Mouse (Mus musculus) liver, embryonic 15.5 days (tissue): ENCODE data around the gene Rbm26. TPM values are rescaled to one million over a fixed set of nuclear protein-coding genes. Genes with fewer than 3 reads are reported as not detected.
A peak's percentile ranks its signal among the peaks of the same experiment; 100 is the strongest.

Source experiments
- ATAC-seq: fragments of 200-750 bp; cut with Nextera tagmentation; 2 replicates; pipeline ENCODE4 v1.8.0; 2017; ENCODE audit warnings: moderate number of reproducible peaks, mild to moderate bottlenecking, moderate library complexity; ENCODE audit not compliant: insufficient read depth
- H3K27ac ChIP-seq: fragments of 300-500 bp; sonication (generic); replicated peaks from 2 replicates; pipeline ENCODE4 v1.5.1; 2015; ENCODE audit warnings: mild to moderate bottlenecking, inconsistent platforms
- H3K27me3 ChIP-seq: fragments of 300-500 bp; sonication (generic); 2 replicates; pipeline ENCODE4 v1.6.1; 2015; ENCODE audit warnings: mild to moderate bottlenecking, inconsistent platforms
- H3K36me3 ChIP-seq: fragments of 300-500 bp; sonication (generic); replicated peaks from 2 replicates; pipeline ENCODE4 v1.6.1; 2015; ENCODE audit warnings: moderate library complexity, mild to moderate bottlenecking, inconsistent platforms
- H3K4me1 ChIP-seq: fragments of 300-500 bp; sonication (generic); replicated peaks from 2 replicates; pipeline ENCODE4 v1.6.1; 2015; ENCODE audit warnings: inconsistent platforms
- H3K4me2 ChIP-seq: fragments of 300-500 bp; sonication (generic); 2 replicates; pipeline ENCODE4 v1.6.1; 2015; ENCODE audit warnings: moderate library complexity, mild to moderate bottlenecking, inconsistent platforms
- H3K4me3 ChIP-seq: fragments of 300-500 bp; sonication (generic); replicated peaks from 2 replicates; pipeline ENCODE4 v1.5.1; 2015; ENCODE audit warnings: mild to moderate bottlenecking, inconsistent platforms
- H3K9ac ChIP-seq: fragments of 300-500 bp; sonication (generic); 2 replicates; pipeline ENCODE4 v1.6.1; 2015; ENCODE audit warnings: moderate library complexity, mild to moderate bottlenecking, inconsistent platforms
- H3K9me3 ChIP-seq: fragments of 300-500 bp; sonication (generic); replicated peaks from 2 replicates; pipeline ENCODE4 v1.6.1; 2016; ENCODE audit warnings: inconsistent platforms
- WGBS: fragments of 180-500 bp; shearing (Covaris S2); methylation state at CpG from one replicate; pipeline ENCODE4 v1.1.7; 2015; ENCODE audit warnings: mixed read lengths; ENCODE audit not compliant: insufficient replicate concordance; 5-methylcytosine and 5-hydroxymethylcytosine counted together
- polyA plus RNA-seq: library from polyadenylated mRNA; unstranded; fragments of >200 nt; fragmentation: Nextera tagmentation; extraction: Ambion mirVana; gene quantifications from 2 replicates; pipeline ENCODE4 v1.2.1, GENCODE M21; 2015

The Rbm26 gene
- 6.9 and 7.9 TPM in 2 replicates for polyA plus RNA-seq

GRCm38 (mm10) chr14:105177238-105177693, at the start of gene Rbm26:
Gene Rbm26, minus strand, starts transcription at chr14:105177327.
- H3K9me3 ChIP-seq: no peaks in the 10 kb centered on the region
- H3K4me2 ChIP-seq: peak within 1 kb of the TSS; percentile 89
- H3K27me3 ChIP-seq: no peaks in the 10 kb centered on the region
- H3K4me3 ChIP-seq: peak within 1 kb of the TSS; percentile 92
- peak; percentile 96 for ATAC-seq
- under 1% methylated on average over 28 of the region's 28 CpGs for WGBS
- H3K9ac ChIP-seq: peak within 1 kb of the TSS; percentile 91
- H3K36me3 ChIP-seq: no peaks in the 10 kb centered on the region
- peaks cover 28% of the 10 kb centered on the region for H3K4me1 ChIP-seq
- H3K27ac ChIP-seq: peak within 1 kb of the TSS; percentile 87

GRCm38 (mm10) chr14:105225790-105226189, 48.7 kb upstream of the Rbm26 start:
- Histone ChIP-seq H3K4me1 (no peaks in the 10 kb centered on the region), H3K9me3 (no peaks in the 10 kb centered on the region), H3K4me3 (no peak overlapping the region), H3K9ac (no peak overlapping the region), H3K27me3 (no peaks in the 10 kb centered on the region), H3K36me3 (no peaks in the 10 kb centered on the region), H3K27ac (no peak overlapping the region), H3K4me2 (no peak overlapping the region)
- 60% methylated on average over 4 of the region's 4 CpGs for WGBS
- no peak for ATAC-seq

DNA sequence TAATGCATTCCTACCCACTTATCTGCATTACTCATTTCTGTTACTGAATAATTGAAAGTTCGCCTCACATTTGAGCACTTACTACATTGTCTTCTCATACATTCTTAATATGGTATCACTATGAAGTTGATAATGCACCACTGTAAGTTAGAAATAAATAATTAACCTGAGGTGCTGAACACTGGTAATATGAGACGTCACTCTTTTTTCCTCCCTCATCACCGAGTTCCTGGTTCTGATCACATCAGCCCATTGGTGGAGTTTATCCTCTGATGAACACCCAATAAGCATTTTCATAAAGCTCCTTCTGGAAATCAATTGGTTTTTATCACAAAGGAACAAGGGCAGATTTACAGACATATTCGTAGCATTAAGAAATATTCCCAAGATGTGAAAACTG, 45.1 kb upstream of the Rbm26 start:
- Histone ChIP-seq H3K9ac (no peak overlapping the region), H3K4me1 (no peaks in the 10 kb centered on the region), H3K9me3 (no peaks in the 10 kb centered on the region), H3K4me2 (no peak overlapping the region), H3K27ac (no peak overlapping the region), H3K27me3 (no peaks in the 10 kb centered on the region), H3K36me3 (no peaks in the 10 kb centered on the region), H3K4me3 (no peak overlapping the region)
- WGBS: 64% methylated on average over 4 of the region's 4 CpGs
- ATAC-seq: no peak

- WGBS: 66% methylated on average over 9 of the region's 9 CpGs
- ATAC-seq: no peak
- no peaks in the 10 kb centered on the region for H3K36me3 ChIP-seq
- no peaks in the 10 kb centered on the region for H3K4me1 ChIP-seq
- H3K9ac ChIP-seq: no peak overlapping the region
- no peak overlapping the region for H3K4me2 ChIP-seq
- no peaks in the 10 kb centered on the region for H3K27me3 ChIP-seq
- no peak overlapping the region for H3K4me3 ChIP-seq
- H3K27ac ChIP-seq: no peak overlapping the region
- H3K9me3 ChIP-seq: no peaks in the 10 kb centered on the region
Measured at GRCm38 (mm10) chr14:105219525-105220376, 42.6 kb upstream of the Rbm26 start.

GRCm38 (mm10) chr14:105198401-105198800, 21.3 kb upstream of the Rbm26 start:
- WGBS: 32% methylated on average over 5 of the region's 5 CpGs
- ATAC-seq: no peak

GRCm38 (mm10) chr14:105194682-105195081, 17.6 kb upstream of the Rbm26 start:
- no peaks in the 10 kb centered on the region for H3K27me3 ChIP-seq
- 65% methylated on average over 4 of the region's 4 CpGs for WGBS
- no peaks in the 10 kb centered on the region for H3K4me1 ChIP-seq
- ATAC-seq: no peak
- H3K36me3 ChIP-seq: no peaks in the 10 kb centered on the region
- no peak overlapping the region for H3K9ac ChIP-seq
- no peak overlapping the region for H3K4me2 ChIP-seq
- no peak overlapping the region for H3K27ac ChIP-seq
- no peaks in the 10 kb centered on the region for H3K9me3 ChIP-seq
- H3K4me3 ChIP-seq: no peak overlapping the region

More at GRCm38 (mm10) chr14:105198401-105198800, 21.3 kb upstream of the Rbm26 start:
- no peak overlapping the region for H3K4me3 ChIP-seq
- H3K27me3 ChIP-seq: no peaks in the 10 kb centered on the region
- no peaks in the 10 kb centered on the region for H3K9me3 ChIP-seq
- H3K27ac ChIP-seq: no peak overlapping the region
- H3K4me1 ChIP-seq: no peaks in the 10 kb centered on the region
- H3K4me2 ChIP-seq: no peak overlapping the region
- no peaks in the 10 kb centered on the region for H3K36me3 ChIP-seq
- H3K9ac ChIP-seq: no peak overlapping the region

GRCm38 (mm10) chr14:105184866-105185265, 7.7 kb upstream of the Rbm26 start:
- H3K9me3 ChIP-seq: no peaks in the 10 kb centered on the region
- ATAC-seq: no peak
- H3K4me2 ChIP-seq: no peak overlapping the region
- no peaks in the 10 kb centered on the region for H3K4me1 ChIP-seq
- 33% methylated on average over 3 of the region's 3 CpGs for WGBS
- no peak overlapping the region for H3K27ac ChIP-seq
- H3K4me3 ChIP-seq: no peak overlapping the region
- H3K9ac ChIP-seq: no peak overlapping the region
- no peaks in the 10 kb centered on the region for H3K36me3 ChIP-seq
- H3K27me3 ChIP-seq: no peaks in the 10 kb centered on the region

DNA sequence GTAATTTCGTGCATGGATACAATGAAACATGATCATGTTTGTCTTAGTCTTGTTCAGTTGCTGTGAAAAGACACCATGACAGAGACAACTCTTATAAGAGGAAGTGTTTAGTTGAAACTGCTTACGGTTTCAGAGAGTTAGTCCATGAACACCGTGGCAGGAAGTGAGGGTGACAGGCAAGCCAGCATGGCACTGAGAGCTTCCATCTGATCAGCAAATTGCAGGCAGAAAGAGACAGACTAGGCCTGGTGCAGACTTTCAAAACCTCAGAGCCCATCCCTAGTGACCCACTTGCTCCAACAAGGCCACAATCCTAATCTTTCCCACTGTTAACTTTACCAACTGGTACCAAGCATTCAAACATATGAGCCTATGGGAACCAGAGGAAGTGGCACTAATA, 5.7 kb upstream of the Rbm26 start:
- no peak overlapping the region for H3K9ac ChIP-seq
- H3K27ac ChIP-seq: no peak overlapping the region
- H3K9me3 ChIP-seq: no peaks in the 10 kb centered on the region
- no peak overlapping the region for H3K4me3 ChIP-seq
- H3K4me2 ChIP-seq: no peak overlapping the region
- no peaks in the 10 kb centered on the region for H3K27me3 ChIP-seq
- no peak for ATAC-seq
- 29% methylated on average over 3 of the region's 3 CpGs for WGBS
- no peaks in the 10 kb centered on the region for H3K4me1 ChIP-seq
- no peaks in the 10 kb centered on the region for H3K36me3 ChIP-seq

DNA sequence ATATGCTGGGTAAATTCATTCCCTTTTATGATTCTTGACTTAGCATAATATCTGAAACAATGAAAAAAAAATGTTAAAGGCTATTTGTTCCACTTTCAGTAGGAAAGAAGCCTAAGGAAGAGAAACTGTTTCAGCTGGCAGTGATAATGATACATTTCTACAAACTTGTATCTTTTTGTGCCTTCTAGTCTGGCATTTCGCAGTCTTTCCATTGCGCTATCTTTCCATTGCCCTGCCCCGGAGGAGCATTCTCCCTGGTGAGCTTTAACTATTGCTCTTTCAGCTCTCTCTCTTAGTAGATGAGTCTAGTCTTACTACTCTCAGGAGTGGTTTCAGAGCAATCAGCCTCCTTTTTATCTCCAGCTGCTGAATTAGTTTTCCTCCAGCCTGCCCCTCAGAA, 2.6 kb upstream of the Rbm26 start:
- no peaks in the 10 kb centered on the region for H3K9me3 ChIP-seq
- no peak overlapping the region for H3K27ac ChIP-seq
- H3K4me3 ChIP-seq: no peak overlapping the region
- no peaks in the 10 kb centered on the region for H3K27me3 ChIP-seq
- no peak overlapping the region for H3K4me2 ChIP-seq
- no peak for ATAC-seq
- WGBS: 88% methylated on average over 3 of the region's 3 CpGs
- H3K9ac ChIP-seq: no peak overlapping the region
- H3K36me3 ChIP-seq: no peaks in the 10 kb centered on the region
- peaks cover 16% of the 10 kb centered on the region for H3K4me1 ChIP-seq

DNA sequence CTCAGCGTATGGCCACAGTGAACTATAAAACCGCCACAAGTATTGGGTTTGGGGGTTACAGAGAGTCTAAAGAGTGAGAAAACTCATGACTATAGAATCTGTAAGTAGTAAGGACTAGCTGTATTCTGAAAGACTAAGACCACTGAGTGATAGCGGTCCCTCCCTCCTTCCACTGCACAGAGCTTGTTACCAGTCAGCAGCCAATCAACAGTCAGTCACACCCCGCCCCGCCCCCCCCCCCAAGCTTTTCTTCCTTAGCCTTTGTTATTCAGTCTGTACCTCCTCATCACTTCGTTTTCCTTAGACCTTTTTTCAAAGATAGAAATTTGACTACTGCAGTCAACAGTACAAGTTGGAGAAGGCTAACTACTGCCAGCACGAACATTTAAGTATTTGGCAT, 1.9 kb upstream of the Rbm26 start:
- Histone ChIP-seq H3K36me3 (no peaks in the 10 kb centered on the region), H3K4me2 (no peak overlapping the region), H3K4me3 (no peak overlapping the region), H3K9ac (no peak overlapping the region), H3K4me1 (peaks cover 20% of the 10 kb centered on the region), H3K9me3 (no peaks in the 10 kb centered on the region), H3K27me3 (no peaks in the 10 kb centered on the region), H3K27ac (no peak overlapping the region)
- ATAC-seq: no peak
- 53% methylated on average over 7 of the region's 7 CpGs for WGBS

GRCm38 (mm10) chr14:105176381-105177168, 552 bp downstream of the Rbm26 start:
- Histone ChIP-seq H3K27me3 (no peaks in the 10 kb centered on the region), H3K36me3 (no peaks in the 10 kb centered on the region), H3K4me2 (peak overlapping the region; percentile 89), H3K9ac (peak overlapping the region; percentile 91), H3K9me3 (no peaks in the 10 kb centered on the region), H3K4me1 (peaks cover 28% of the 10 kb centered on the region), H3K27ac (peak overlapping the region; percentile 87), H3K4me3 (peak overlapping the region; percentile 92)
- under 1% methylated on average over 72 of the region's 74 CpGs for WGBS
- ATAC-seq: peak; percentile 73
